ENCODE assay signal across 8 mouse cellular contexts in the genomic region with DNA sequence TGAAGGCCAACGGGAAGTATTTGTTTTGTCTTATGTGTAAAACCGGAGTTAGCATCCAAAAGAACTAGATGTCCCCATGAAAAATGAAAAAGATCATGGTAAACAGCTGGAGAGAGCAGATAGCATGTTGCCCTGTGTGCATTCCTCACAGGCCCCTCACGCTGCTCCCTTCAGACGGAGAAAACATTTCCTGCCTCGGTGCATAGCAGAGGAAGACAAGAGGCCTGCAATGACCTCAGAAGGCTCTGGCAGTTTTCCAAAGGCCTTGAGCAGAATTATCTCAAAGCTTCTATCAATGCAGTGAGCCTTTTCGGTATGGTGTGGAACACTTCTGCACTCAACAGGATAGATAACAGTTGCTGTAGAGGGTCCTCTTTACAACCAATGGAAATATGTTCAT.
DNase-seq lines count a peak whose midpoint lies in the region; ATAC-seq and TF ChIP-seq lines count a peak whose summit lies in the region.

No protein-coding gene starts in this region.

- 0 out of 2 replicates have a peak, but pooled peaks cover 4% of the 10 kb centered on the region for H3K4me1 ChIP-seq in embryonic facial prominence, embryonic 13.5 days
- H3K4me1 ChIP-seq in embryonic facial prominence, embryonic 10.5 days: peaks cover 3% of the 10 kb centered on the region; the same call in 1 of the 2 replicates
- H3K4me1 ChIP-seq in kidney, adult 2 months (ENCODE audit: control insufficient read depth, insufficient read depth, low read length): no peaks in the 10 kb centered on the region; the same call in 1 of the 2 replicates

- no peak overlapping the region for H3K4me2 ChIP-seq in embryonic facial prominence, embryonic 13.5 days

- no peaks in the 10 kb centered on the region for H3K36me3 ChIP-seq in embryonic facial prominence, embryonic 13.5 days
- no peaks in the 10 kb centered on the region for H3K36me3 ChIP-seq in embryonic facial prominence, embryonic 10.5 days (replicated peaks)
- H3K36me3 ChIP-seq in kidney, adult 2 months (ENCODE audit: control insufficient read depth, insufficient read depth, low read length): no peaks in the 10 kb centered on the region

- no peak for DNase-seq in embryonic facial prominence, embryonic 10.5 days (ENCODE audit: low spot score)
- peak; percentile 48 for DNase-seq in gastrocnemius, adult 18-20 months (ENCODE audit: low spot score)
- peak; percentile 82 for DNase-seq in kidney, adult 2 months
- peak; percentile 85 for DNase-seq in lung, postnatal 25 days (ENCODE audit: low spot score)
- no peak for DNase-seq in thymus, adult 18-20 months
- DNase-seq in thymus, postnatal 0 days (ENCODE audit: low spot score): no peak

- no peak for TF ChIP-seq POLR2A in kidney, adult 2 months (IDR thresholded peaks at IDR 0.05; ENCODE audit: low read depth, low read length)

- WGBS in embryonic facial prominence, embryonic 13.5 days: 55% methylated on average over 6 of the region's 6 CpGs
- 71% methylated on average over 6 of the region's 6 CpGs for WGBS in embryonic facial prominence, embryonic 10.5 days
- WGBS in kidney, adult 2 months: 53% methylated on average over 6 of the region's 6 CpGs

- TF ChIP-seq CTCF in kidney, adult 2 months (conservative IDR thresholded peaks at IDR 0.05; ENCODE audit: insufficient read depth, insufficient read length, low read depth, low read length): no peak

- H3K9ac ChIP-seq in embryonic facial prominence, embryonic 13.5 days: no peak overlapping the region

- no peaks in the 10 kb centered on the region for H3K9me3 ChIP-seq in embryonic facial prominence, embryonic 13.5 days
- no peaks in the 10 kb centered on the region for H3K9me3 ChIP-seq in embryonic facial prominence, embryonic 10.5 days

- H3K27ac ChIP-seq in embryonic facial prominence, embryonic 13.5 days: peak overlapping the region; percentile 44
- H3K27ac ChIP-seq in embryonic facial prominence, embryonic 10.5 days (replicated peaks): no peak overlapping the region
- peak overlapping the region; percentile 71; the same call in 1 of the 2 replicates for H3K27ac ChIP-seq in kidney, adult 2 months (ENCODE audit: insufficient read depth, low read depth, low read length)

- ATAC-seq in embryonic facial prominence, embryonic 13.5 days (ENCODE audit: insufficient number of reproducible peaks, insufficient read depth, low FRiP score, low TSS enrichment, low read depth): no peak
- ATAC-seq in granulocyte monocyte progenitor cell, adult 5-6 weeks (replicated peaks; ENCODE audit: poor library complexity, severe bottlenecking): no peak

- no peak overlapping the region for H3K4me3 ChIP-seq in embryonic facial prominence, embryonic 13.5 days
- H3K4me3 ChIP-seq in embryonic facial prominence, embryonic 10.5 days: no peak overlapping the region
- H3K4me3 ChIP-seq in kidney, adult 2 months (ENCODE audit: insufficient read depth, low read depth, low read length): no peak overlapping the region

- no peaks in the 10 kb centered on the region for H3K27me3 ChIP-seq in embryonic facial prominence, embryonic 13.5 days
- no peaks in the 10 kb centered on the region for H3K27me3 ChIP-seq in embryonic facial prominence, embryonic 10.5 days (replicated peaks; ENCODE audit: low read depth, poor library complexity, severe bottlenecking)
- no peaks in the 10 kb centered on the region for H3K27me3 ChIP-seq in kidney, adult 2 months (replicated peaks; ENCODE audit: control insufficient read depth, insufficient read depth, low read length)

Comparison
In these comparisons a context has a peak if more than half of its experiments do, and no peak if none do; other contexts are left out.
1. DNase-seq: peak in gastrocnemius, adult 18-20 months (single experiment), kidney, adult 2 months (single experiment) and lung, postnatal 25 days (single experiment); none in embryonic facial prominence, embryonic 10.5 days (single experiment), thymus, adult 18-20 months (0 of 2) and thymus, postnatal 0 days (single experiment).